Mouse (Mus musculus) common myeloid progenitor, adult 5-6 weeks (primary cell): ENCODE measurements around the gene Ticrr. TPM values are rescaled to one million over a fixed set of nuclear protein-coding genes. Genes with fewer than 3 reads are reported as not detected.

Experiments
- ATAC-seq: replicated peaks from 2 replicates; pipeline ENCODE4 v1.8.0; 2016; ENCODE audit warnings: low read depth, mild to moderate bottlenecking, moderate TSS enrichment, inconsistent platforms; ENCODE audit not compliant: poor library complexity, severe bottlenecking
- total RNA-seq: library from RNA; stranded (forward); fragments of 200-1000, 187-1606 nt; gene quantifications from 2 replicates; pipeline ENCODE4 v1.2.3, GENCODE M21; 2017

Gene Ticrr
- total RNA-seq, 1 experiment from 2014 or later, result 34.7 TPM

DNA sequence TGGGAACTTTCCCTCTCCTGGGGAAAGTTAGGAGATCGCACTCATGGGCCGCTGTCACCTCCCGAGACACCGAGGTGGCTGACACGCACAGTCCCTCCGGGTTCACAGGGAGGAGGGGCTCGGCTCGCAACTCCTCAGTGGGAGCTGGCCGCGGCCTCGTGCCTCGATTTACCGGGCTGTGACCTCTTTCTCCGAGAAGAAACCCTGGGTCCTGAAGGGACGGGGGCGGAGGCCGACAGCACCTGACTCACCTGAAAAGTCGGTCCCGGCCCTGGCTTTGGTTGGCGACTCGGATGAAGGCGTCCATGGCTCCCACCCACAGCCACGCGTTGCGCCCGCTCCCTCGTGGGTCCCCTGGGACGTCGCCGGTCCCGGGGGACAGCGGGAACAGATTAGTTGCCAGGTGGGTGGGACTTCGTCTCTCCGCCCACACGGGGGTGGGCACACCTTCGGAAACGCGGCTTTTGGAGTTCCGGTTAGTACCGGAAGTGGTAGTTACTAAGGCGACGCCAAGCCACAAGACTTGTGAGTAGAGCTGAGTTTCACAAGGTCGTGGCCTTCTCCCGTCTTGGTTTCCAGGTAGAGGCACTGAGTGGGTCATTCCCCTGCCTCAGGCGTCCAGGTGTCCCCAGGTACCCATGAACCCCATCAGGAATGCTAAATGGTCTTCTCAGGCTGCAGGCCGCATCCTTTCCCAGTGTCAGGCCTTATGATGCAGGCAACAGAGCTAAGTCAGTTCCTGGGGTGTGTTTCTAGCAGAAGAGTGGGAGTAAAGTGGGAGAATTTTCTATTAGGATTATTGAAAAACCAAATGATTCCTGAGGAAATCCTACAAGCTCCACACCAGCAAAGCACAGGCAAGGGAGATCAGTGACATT, 82.9 kb downstream of the Ticrr start, which contains the start of the genes Pex11a and Wdr93:
TSS of gene Pex11a (minus strand) at position 473 of the 878 bp plus-strand sequence.
TSS of gene Wdr93 (plus strand) at position 505 of the 878 bp plus-strand sequence.
- peak; percentile 88 for ATAC-seq

- no peak for ATAC-seq
These were observed 84.1 kb downstream of the Ticrr start for GRCm38 (mm10) chr7:79744051-79744450.

GRCm38 (mm10) chr7:79744585-79744984, 84.6 kb downstream of the Ticrr start:
- peak; percentile 67 for ATAC-seq

GRCm38 (mm10) chr7:79747659-79748058, 87.7 kb downstream of the Ticrr start:
- ATAC-seq, result no peak

Other genes starting within 250 kb of the Ticrr start
- 38.4 and 48.4 TPM in 2 replicates for gene Polg, start 193.8 kb upstream of the Ticrr start, total RNA-seq
- not detected in 2 replicates for gene Rhcg, start 42.5 kb upstream of the Ticrr start, total RNA-seq
- 0.53 and 1.6 TPM in 2 replicates for gene Kif7, start 55.5 kb downstream of the Ticrr start, total RNA-seq
- not detected in 2 replicates for gene Plin1, start 72.7 kb downstream of the Ticrr start, total RNA-seq
- gene Pex11a, start 82.9 kb downstream of the Ticrr start, total RNA-seq, result 3.1 and 4.5 TPM in 2 replicates
- gene Wdr93, start 83.0 kb downstream of the Ticrr start, total RNA-seq, result not detected in 2 replicates
- not detected in 2 replicates for gene Mesp1, start 133.6 kb downstream of the Ticrr start, total RNA-seq
- 1.2 TPM in 1 of 2 replicates, not detected in the other for gene Mesp2, start 150.5 kb downstream of the Ticrr start, total RNA-seq
- gene Anpep, start 200.9 kb downstream of the Ticrr start, total RNA-seq, result 1.8 TPM in 1 of 2 replicates, not detected in the other